Comparison of ENCODE assay signal across 8 mouse cellular contexts in the genomic region with DNA sequence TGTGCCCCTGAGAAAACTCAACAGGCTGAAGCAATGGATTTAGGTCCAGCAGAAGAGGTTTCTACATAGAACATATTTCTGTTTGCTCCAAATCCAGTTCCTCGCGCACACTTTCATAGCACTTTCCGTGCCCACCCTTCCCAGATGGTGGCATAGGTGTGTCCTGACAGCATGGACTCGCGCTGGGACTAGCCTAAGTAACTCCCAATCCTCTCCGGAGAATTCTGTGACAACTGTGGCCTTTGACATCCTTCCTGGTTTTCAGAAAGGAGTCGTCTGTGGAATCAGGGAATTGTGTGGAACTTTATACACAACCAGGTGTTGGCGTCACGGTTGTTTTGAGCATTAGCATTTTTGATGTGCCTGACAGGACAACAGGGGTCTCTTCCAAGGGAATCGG. TPM values are rescaled to one million over a fixed set of nuclear protein-coding genes. Genes with fewer than 3 reads are reported as not detected.
DNase-seq lines count a peak whose midpoint lies in the region; ATAC-seq and TF ChIP-seq lines count a peak whose summit lies in the region.

No protein-coding gene starts in this region.

- WGBS in heart, adult 2 months, result under 1% methylated on average over 10 of the region's 10 CpGs
- under 1% methylated on average over 10 of the region's 10 CpGs for WGBS in heart, embryonic 15.5 days
- WGBS in liver, embryonic 12.5 days (ENCODE audit: insufficient replicate concordance), result 1% methylated on average over 10 of the region's 10 CpGs
- WGBS in neural tube, embryonic 13.5 days, result 0% methylated on average over 10 of the region's 10 CpGs

- no peak for TF ChIP-seq CTCF in heart, adult 2 months (IDR thresholded peaks at IDR 0.05)
- no peak for TF ChIP-seq CTCF in C2C12 (IDR thresholded peaks at IDR 0.05; ENCODE audit: control insufficient read depth, insufficient read depth, insufficient read length)

- no peaks in the 10 kb centered on the region for H3K27me3 ChIP-seq in heart, adult 2 months (ENCODE audit: control insufficient read depth, insufficient read depth, low read length)
- H3K27me3 ChIP-seq in C2C12 (ENCODE audit: control insufficient read depth, insufficient read depth, insufficient read length), result no peaks in the 10 kb centered on the region
- no peaks in the 10 kb centered on the region for H3K27me3 ChIP-seq in heart, embryonic 15.5 days
- H3K27me3 ChIP-seq in liver, embryonic 12.5 days (replicated peaks), result no peaks in the 10 kb centered on the region; the same call in 1 of the 2 replicates
- H3K27me3 ChIP-seq in neural tube, embryonic 13.5 days, result peaks cover 16% of the 10 kb centered on the region

- no peak for ATAC-seq in heart, embryonic 15.5 days (replicated peaks; ENCODE audit: insufficient number of reproducible peaks, insufficient read depth, low FRiP score, low read depth)
- ATAC-seq in liver, embryonic 12.5 days, result peak; percentile 46
- ATAC-seq in neural tube, embryonic 13.5 days (ENCODE audit: low read depth), result peak; percentile 44

- TF ChIP-seq EP300 in heart, adult 2 months (IDR thresholded peaks at IDR 0.05; ENCODE audit: insufficient read depth, low read depth, low read length), result no peak

- H3K79me2 ChIP-seq in heart, adult 2 months (replicated peaks; ENCODE audit: control insufficient read depth, insufficient read depth, low read length), result no peaks in the 10 kb centered on the region; the same call in 1 of the 2 replicates
- H3K79me2 ChIP-seq in C2C12 (ENCODE audit: control insufficient read depth, insufficient read depth), result peaks cover 39% of the 10 kb centered on the region

- H3K9me3 ChIP-seq in heart, embryonic 15.5 days (replicated peaks), result no peaks in the 10 kb centered on the region
- no peaks in the 10 kb centered on the region for H3K9me3 ChIP-seq in liver, embryonic 12.5 days (replicated peaks)
- no peaks in the 10 kb centered on the region for H3K9me3 ChIP-seq in neural tube, embryonic 13.5 days

- H3K4me1 ChIP-seq in heart, adult 2 months (ENCODE audit: control insufficient read depth, insufficient read depth, low read length), result no peaks in the 10 kb centered on the region
- H3K4me1 ChIP-seq in heart, embryonic 15.5 days (replicated peaks), result peaks cover 7% of the 10 kb centered on the region
- peaks cover 17% of the 10 kb centered on the region for H3K4me1 ChIP-seq in liver, embryonic 12.5 days
- peaks cover 13% of the 10 kb centered on the region for H3K4me1 ChIP-seq in neural tube, embryonic 13.5 days (replicated peaks)

- H3ac ChIP-seq in C2C12 (ENCODE audit: control insufficient read depth, insufficient read length, low read depth), result peak overlapping the region; percentile 64

- DNase-seq in heart, adult 2 months, result no peak
- no peak for DNase-seq in heart, adult 11 months
- peak; percentile 46 for DNase-seq in c-Kit-positive CD71-positive TER-119-positive erythroid progenitor cells, embryonic 14.5 days (ENCODE audit: low spot score)
- no peak for DNase-seq in urinary bladder, postnatal 25 days (ENCODE audit: low spot score)

- peak overlapping the region; percentile 97 for H3K4me2 ChIP-seq in heart, embryonic 15.5 days
- H3K4me2 ChIP-seq in liver, embryonic 12.5 days, result peak overlapping the region; percentile 96
- peak overlapping the region; percentile 78 for H3K4me2 ChIP-seq in neural tube, embryonic 13.5 days

- peak overlapping the region; percentile 68 for H3K9ac ChIP-seq in heart, adult 2 months (ENCODE audit: low read depth, low read length)
- H3K9ac ChIP-seq in heart, embryonic 15.5 days, result peak overlapping the region; percentile 75
- H3K9ac ChIP-seq in liver, embryonic 12.5 days, result peak overlapping the region; percentile 88
- peak overlapping the region; percentile 67 for H3K9ac ChIP-seq in neural tube, embryonic 13.5 days

- no peak for TF ChIP-seq POLR2A in heart, adult 2 months (IDR thresholded peaks at IDR 0.05; ENCODE audit: insufficient read depth, low read depth, low read length)

- intact Hi-C loops in heart, adult 2 months (cut with DNase I), result loop anchor here (2.0 to 5.0 kb wide), 2 partner anchors 114 to 521 kb away; a partner anchor contains a TSS

- H3K36me3 ChIP-seq in heart, adult 2 months (ENCODE audit: control insufficient read depth, insufficient read depth, low read length), result peaks cover 2% of the 10 kb centered on the region
- no peaks in the 10 kb centered on the region for H3K36me3 ChIP-seq in C2C12 (ENCODE audit: control insufficient read depth, insufficient read depth)
- no peaks in the 10 kb centered on the region for H3K36me3 ChIP-seq in heart, embryonic 15.5 days
- H3K36me3 ChIP-seq in liver, embryonic 12.5 days, result no peaks in the 10 kb centered on the region
- H3K36me3 ChIP-seq in neural tube, embryonic 13.5 days, result no peaks in the 10 kb centered on the region

- H3K79me3 ChIP-seq in C2C12 (ENCODE audit: low read depth), result peaks cover 22% of the 10 kb centered on the region

- H3K4me3 ChIP-seq in heart, adult 2 months, result peak overlapping the region; percentile 78
- H3K4me3 ChIP-seq in C2C12 (ENCODE audit: insufficient read depth, poor library complexity, severe bottlenecking), result peak overlapping the region; percentile 26
- H3K4me3 ChIP-seq in heart, embryonic 15.5 days, result peak overlapping the region; percentile 95
- peak overlapping the region; percentile 90 for H3K4me3 ChIP-seq in liver, embryonic 12.5 days
- peak overlapping the region; percentile 77 for H3K4me3 ChIP-seq in neural tube, embryonic 13.5 days

- H3K27ac ChIP-seq in heart, adult 2 months, result peak overlapping the region; percentile 83
- H3K27ac ChIP-seq in heart, embryonic 15.5 days, result peak overlapping the region; percentile 73
- peak overlapping the region; percentile 33 for H3K27ac ChIP-seq in liver, embryonic 12.5 days
- no peak overlapping the region for H3K27ac ChIP-seq in neural tube, embryonic 13.5 days (replicated peaks)

TF ChIP-seq in C2C12, 6 proteins besides CTCF, POLR2A, EP300 and RAD21:
- TF ChIP-seq MYOG (IDR thresholded peaks at IDR 0.05; ENCODE audit: control insufficient read depth, extremely low read depth, insufficient read length) (no peak), USF1 (IDR thresholded peaks at IDR 0.05; ENCODE audit: low read depth) (no peak), MYOD1 (IDR thresholded peaks at IDR 0.05; ENCODE audit: control insufficient read depth, insufficient read length, low read depth) (no peak), CEBPB (IDR thresholded peaks at IDR 0.05; ENCODE audit: low read depth) (no peak), FOSL1 (IDR thresholded peaks at IDR 0.05; ENCODE audit: insufficient read depth, low read length, poor library complexity, severe bottlenecking) (no peak), MAX (IDR thresholded peaks at IDR 0.05) (no peak)

RNA-seq across cellular contexts. Expression of a gene that starts 0.6 kb away (rescaled TPM):
- 10 to 100 TPM; 11.1 to 19.2 TPM for total RNA-seq in heart, adult 2 months (2021)
- polyA plus RNA-seq in heart, adult 2 months (2012; rRNA removed), result 2.1 and 6.5 TPM in 2 replicates
- 2.6 TPM for polyA plus RNA-seq in C2C12 (2012; fragmentation: generic; extraction: Trizol)
- polyA plus RNA-seq in heart, embryonic 15.5 days (2015; fragmentation: Nextera tagmentation; extraction: Ambion mirVana), result 12.3 and 14.8 TPM in 2 replicates
- 13.2 and 13.8 TPM in 2 replicates for polyA plus RNA-seq in liver, embryonic 12.5 days (2016; fragmentation: Nextera tagmentation; extraction: Ambion mirVana)
- polyA plus RNA-seq in neural tube, embryonic 13.5 days (2015; fragmentation: Nextera tagmentation; extraction: Ambion mirVana), result 16.5 and 18.7 TPM in 2 replicates

RNA-seq across cellular contexts. Expression of a gene that starts 56.8 kb away (rescaled TPM):
- total RNA-seq in heart, adult 2 months (2021), result not detected
- polyA plus RNA-seq in heart, adult 2 months (2012; rRNA removed), result 0.12 and 0.41 TPM in 2 replicates
- not detected for polyA plus RNA-seq in C2C12 (2012; fragmentation: generic; extraction: Trizol)
- 0.34 TPM in 1 of 2 replicates, not detected in the other for polyA plus RNA-seq in heart, embryonic 15.5 days (2015; fragmentation: Nextera tagmentation; extraction: Ambion mirVana)
- polyA plus RNA-seq in liver, embryonic 12.5 days (2016; fragmentation: Nextera tagmentation; extraction: Ambion mirVana), result 0.17 TPM in 1 of 2 replicates, not detected in the other
- polyA plus RNA-seq in neural tube, embryonic 13.5 days (2015; fragmentation: Nextera tagmentation; extraction: Ambion mirVana), result 0.36 and 0.59 TPM in 2 replicates

Comparison
In these comparisons a context has a peak if more than half of its experiments do, and no peak if none do; other contexts are left out.
1. H3K4me3 ChIP-seq: peak in every context shown above with its lines; median percentile 95 in heart, embryonic 15.5 days; 90 in liver, embryonic 12.5 days; 78 in heart, adult 2 months; 77 in neural tube, embryonic 13.5 days; 26 in C2C12.